ENCODE assay signal across 6 mouse cellular contexts in genomic region chr7:25465586-25465985, GRCm38 (mm10). TPM values are rescaled to one million over a fixed set of nuclear protein-coding genes. Genes with fewer than 3 reads are reported as not detected.
"Had no signal": no experiment of that assay in that cellular context is flagged by ENCODE, and none has a peak within 500 bp of the region (broad histone marks: within the 10 kb centered on the region; RNA-seq: fewer than 3 reads in every experiment).

No protein-coding gene starts in this region.

RNA-seq across cellular contexts. Expression of gene Cxcl17, which starts 52.9 kb away (rescaled TPM):
- polyA plus RNA-seq: heart, embryonic 11.5 days; heart, embryonic 12.5 days; hindbrain, embryonic 11.5 days; inflammation-experienced regulatory T-cells, adult 6 months; intestine, embryonic 14.5 days; intestine, embryonic 15.5 days had no signal
